Mouse (Mus musculus) megakaryocyte progenitor cell, adult 5-6 weeks (primary cell): ENCODE results near the gene Krt7. TPM values are rescaled to one million over a fixed set of nuclear protein-coding genes. Genes with fewer than 3 reads are reported as not detected.
A peak's percentile ranks its signal among the peaks of the same experiment; 100 is the strongest.

Experiments
- ATAC-seq: replicated peaks from 2 replicates; pipeline ENCODE4 v1.8.0; 2016; ENCODE audit warnings: mild to moderate bottlenecking, moderate TSS enrichment, inconsistent platforms; ENCODE audit not compliant: poor library complexity
- total RNA-seq, 2 experiments: library from RNA; stranded (forward) in 1 of 2; stranded (reverse) in 1 of 2; fragments of 157-497, 149-512 nt in 1 of 2; fragments of 200-1000 nt in 1 of 2; gene quantifications; 2 replicates each; pipeline versions ENCODE4 v1.2.3 to v1.2.4; 2015 to 2017

The Krt7 gene
- total RNA-seq, 2 experiments from 2014 or later, result 1.1 TPM; not detected in 1

- peak; percentile 44 for ATAC-seq
These were observed 25.8 kb downstream of the Krt7 start for GRCm38 (mm10) chr15:101436611-101437010.

DNA sequence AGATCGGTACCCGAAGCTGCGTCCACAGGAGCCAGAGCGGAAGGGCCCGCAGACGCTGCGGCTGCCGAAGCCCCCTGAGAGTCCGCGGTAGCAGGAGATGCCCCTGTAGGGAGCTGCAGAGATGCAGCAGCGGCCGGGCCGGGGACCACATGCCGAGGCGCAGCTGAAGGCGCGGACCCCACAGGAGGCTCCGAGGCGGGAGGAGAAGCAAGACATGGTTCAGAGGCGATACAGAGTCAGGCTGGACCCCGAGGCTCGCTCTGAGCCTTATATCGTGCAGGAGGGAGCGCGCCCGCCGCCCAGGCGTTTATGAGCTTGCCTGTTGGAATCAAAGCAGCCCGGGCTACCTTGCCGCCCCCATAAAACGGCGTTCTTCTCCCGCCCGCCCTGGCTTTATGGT is 27.7 kb downstream of the Krt7 start, which contains the start of gene Krt87:
Gene Krt87 (minus strand): TSS at position 250 of the 400 bp plus-strand sequence.
- ATAC-seq, result no peak

DNA sequence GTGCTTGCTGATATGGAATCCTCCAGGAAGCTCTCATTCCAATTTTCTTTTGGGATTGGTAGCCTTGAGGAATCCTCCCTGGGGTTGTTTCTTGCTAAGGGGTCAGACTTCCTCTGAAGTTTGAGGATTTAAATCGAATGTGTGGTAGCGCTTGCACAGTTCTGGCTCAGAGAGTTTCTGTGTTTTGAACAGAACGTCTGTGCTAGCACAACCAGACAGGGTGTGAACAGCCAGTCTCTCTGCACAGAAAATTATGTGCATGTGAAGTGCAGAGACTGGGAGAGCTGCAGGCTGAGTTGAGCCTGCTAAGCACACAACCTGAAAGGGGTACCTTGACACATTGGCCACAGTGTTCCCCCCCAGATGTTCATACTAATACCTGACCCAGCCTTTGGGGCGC is 30.0 kb downstream of the Krt7 start:
- no peak for ATAC-seq

DNA sequence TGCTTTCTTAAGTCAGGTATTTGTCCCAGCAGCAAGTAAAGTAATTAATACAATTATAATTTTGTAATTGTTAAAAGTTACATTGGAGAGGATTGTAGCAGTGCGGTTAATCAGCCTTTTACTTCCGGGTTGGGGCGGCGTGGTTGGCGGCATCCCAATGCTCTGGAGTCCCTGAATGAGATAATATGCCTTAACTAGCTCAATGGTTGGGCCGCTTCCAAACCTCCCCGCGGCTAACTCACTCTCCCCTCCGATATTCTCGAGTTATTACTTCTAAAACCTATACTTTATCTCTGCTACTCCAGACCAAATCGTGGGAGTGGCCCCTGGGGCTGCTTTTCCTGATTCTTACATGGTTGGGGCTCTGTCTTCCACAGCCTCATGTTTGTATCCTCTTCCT is 35.7 kb downstream of the Krt7 start:
- peak; percentile 39 for ATAC-seq

DNA sequence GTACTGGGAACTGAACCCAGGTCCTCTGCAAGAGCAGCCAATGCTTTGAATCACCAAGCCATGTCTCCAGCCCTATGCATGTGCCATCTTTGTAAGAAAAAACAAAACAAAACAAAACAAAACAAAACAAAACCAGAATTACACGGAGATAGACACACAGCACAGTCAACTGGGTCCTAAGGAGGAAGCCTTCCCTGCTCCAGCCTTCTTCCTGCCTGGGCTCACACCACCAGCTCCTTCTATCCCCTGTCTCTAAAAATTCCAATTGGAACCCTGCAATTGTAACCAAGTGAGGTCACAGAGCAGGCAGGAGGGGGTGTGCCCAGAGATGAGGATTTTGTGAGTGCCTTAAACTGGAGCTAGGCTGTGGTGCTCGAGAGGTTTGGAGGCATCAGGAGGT is 36.6 kb downstream of the Krt7 start, which contains the start of gene Krt88:
Gene Krt88 (plus strand): TSS at position 301 of the 400 bp plus-strand sequence.
- no peak for ATAC-seq

- peak; percentile 98 for ATAC-seq
These were observed 42.4 kb downstream of the Krt7 start for GRCm38 (mm10) chr15:101453093-101453736.

DNA sequence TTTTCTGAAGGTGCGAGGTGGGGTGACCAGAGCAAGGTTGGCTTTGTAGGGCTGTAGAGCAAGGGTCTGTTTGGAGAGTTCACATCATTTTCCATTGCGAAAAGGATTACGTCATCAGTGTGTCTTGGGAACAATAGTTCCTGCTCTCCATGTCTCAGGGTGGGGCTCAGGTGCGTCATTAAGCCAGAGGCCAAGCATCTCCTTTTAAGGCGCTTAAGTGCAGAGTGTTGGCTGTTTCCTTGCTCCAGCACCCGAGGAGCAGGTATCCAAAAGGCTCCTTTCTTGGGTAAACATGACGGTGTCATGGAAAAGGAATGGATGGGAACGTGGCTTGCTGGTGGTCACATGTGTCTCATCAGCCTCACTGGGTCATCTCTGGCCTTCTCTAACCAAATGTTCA is 43.9 kb downstream of the Krt7 start:
- no peak for ATAC-seq

DNA sequence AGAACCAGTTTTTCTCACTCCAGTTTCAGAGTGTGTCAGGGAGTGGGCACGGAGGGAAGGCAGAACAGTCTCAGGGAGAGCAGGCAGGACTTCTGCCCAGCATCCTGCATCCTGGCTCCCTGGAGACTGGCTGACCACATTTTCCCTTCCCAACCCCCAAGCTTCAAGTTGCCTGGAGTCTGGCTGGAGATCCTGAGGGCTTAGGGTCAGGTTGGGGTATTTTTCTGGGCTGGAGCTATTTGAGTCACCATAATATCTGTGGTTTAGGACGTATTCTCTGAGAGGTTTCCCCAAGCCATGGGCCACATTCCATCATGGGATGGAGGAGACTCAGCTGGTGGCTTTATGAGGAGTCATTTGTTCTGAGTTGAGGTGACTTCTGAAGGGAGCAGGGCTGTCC is 44.4 kb downstream of the Krt7 start:
- no peak for ATAC-seq

DNA sequence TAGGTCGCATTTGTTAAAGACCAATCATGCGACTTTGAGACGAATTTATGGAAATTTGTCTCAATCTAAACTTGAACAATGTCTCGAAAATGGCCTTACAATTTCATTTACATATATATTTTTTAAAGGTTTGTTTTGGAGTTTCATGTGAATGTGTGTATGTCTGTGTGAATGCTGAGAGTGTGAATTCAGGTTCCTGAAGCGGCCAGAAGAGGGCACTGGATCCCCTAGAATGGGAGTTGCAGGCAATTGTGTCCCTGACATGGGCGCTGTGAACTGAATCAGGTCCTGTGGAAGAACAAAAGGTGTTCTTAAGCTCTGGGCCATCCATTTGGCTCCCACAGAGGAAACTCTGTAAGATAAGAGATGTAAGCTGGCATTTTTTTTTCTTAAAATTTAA is 45.0 kb downstream of the Krt7 start:
- ATAC-seq, result no peak

DNA sequence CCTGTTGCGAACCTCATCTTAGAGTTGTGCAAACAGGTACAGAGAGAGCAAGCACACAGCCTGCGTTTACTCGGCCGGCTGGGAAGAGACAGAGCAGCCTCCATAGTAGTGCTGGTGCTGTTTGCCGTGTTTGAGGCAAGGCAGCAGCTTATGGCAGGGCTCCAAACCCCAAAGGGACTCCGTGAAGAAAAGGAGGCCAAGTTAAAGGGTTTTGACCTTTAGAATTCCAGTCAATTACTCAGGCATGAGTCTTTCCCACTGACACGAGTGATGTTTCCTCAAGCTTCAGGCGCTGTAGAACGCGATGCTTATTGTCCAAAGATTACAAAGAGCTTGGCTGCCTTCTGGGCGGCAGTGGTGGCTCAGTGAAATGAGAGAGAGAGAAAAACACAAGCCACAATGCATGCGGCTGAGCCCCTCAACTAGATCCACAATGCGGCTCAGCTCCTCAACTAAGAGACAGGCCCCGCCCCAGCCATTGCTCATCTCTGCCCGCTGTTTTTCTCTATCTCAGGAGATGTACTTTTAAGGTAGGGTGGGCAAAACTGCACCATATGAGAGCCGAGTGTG is 47.6 kb downstream of the Krt7 start:
- no peak for ATAC-seq

- ATAC-seq, result no peak
These were observed 48.4 kb downstream of the Krt7 start for GRCm38 (mm10) chr15:101459283-101459682.

- no peak for ATAC-seq
These were observed 52.8 kb downstream of the Krt7 start, which contains the start of gene Krt81 for GRCm38 (mm10) chr15:101463651-101464050. Krt81 (minus strand) TSS chr15:101463751.

DNA sequence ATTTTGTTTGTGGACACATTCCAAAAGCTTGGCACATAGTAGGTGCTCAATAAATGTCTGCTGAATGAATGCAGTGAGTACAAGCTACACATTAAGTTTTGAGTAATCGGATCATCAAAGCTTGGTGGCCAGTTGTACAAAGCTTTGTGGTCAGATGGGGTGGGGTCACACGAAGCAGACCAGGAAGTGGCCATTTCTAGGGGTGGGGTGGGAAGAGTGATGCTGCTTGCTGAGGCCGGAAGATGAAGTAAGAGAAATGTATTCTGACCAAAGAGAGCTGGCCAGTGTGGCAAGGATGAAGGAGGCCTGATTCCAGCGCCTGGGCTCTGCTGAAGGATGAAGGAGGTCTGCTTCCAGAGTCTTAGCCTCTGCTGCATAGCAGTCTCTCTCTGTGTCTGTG is 58.2 kb downstream of the Krt7 start:
- peak; percentile 60; the same call in 1 of the 2 replicates for ATAC-seq

DNA sequence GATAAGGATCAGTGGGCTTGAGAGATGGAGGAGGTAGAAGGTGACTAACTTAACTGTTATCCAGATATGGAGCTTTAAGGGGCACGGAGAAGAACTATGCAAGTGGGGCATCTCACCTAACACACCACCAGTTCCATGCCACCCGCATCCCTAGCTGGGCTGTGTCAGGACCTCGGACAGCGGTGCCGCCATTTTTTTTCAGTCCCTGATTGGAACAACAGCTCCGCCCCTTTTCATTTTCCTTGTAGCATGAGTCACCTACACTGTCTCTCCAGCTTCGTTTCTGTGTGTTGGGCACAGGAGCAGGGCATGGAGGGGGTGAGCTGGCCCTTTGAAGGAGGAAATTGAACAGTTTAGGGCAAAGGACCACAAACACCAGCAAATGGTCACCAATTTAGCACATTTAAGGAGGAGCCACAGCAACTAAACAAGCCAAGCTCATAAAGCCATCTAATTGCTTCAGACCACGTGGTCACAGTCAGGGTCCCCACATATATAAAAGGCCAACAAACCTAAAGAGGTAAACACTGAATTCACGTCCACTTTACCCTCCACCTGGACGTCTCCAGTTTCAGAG is 62.2 kb downstream of the Krt7 start, which contains the start of gene Krt86:
Gene Krt86 (plus strand): TSS at position 527 of the 577 bp plus-strand sequence.
- peak; percentile 71 for ATAC-seq

DNA sequence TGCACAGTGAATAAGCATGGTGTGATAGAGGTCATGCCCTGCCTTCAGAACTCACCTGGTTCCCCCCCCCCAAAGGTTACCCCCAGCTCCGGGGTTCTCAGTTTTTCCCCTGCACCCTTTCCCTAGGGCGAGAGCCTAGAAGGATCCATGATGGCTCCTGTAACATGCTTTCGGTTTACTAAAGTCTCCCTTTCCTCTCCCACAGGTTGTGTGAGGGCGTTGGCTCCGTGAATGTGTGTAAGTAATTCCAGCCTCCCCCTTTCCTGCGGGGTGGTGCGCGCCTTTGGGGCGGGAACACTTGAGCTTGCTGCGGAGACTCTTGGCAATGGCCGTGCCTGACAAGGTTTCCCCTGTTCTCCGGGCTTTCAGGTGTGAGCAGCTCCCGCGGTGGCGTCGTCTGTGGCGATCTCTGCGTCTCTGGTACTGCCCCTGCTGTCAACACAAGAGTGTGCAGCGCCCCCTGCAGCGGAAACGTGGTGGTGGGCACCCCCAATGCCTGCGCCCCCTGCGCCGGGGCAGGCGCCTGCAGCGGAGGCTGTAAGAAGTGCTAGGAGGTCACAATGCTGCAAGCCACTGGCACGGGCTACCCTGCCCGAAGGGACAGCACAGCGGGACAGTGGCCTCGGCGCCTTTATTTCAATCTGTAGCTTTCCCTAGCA is 68.3 kb downstream of the Krt7 start:
- peak; percentile 80 for ATAC-seq

GRCm38 (mm10) chr15:101479666-101480060 is 68.8 kb downstream of the Krt7 start:
- no peak for ATAC-seq

Other genes with a start within 250 kb of the Krt7 start
- gene Acvr1b, start 237.0 kb upstream of the Krt7 start, total RNA-seq (2015), result 3.4 and 4.8 TPM in 2 replicates
- gene Acvr1b, start 237.0 kb upstream of the Krt7 start, total RNA-seq (2017), result 6.4 and 10.3 TPM in 2 replicates
- 0.98 and 1.1 TPM in 2 replicates for gene Grasp, start 186.9 kb upstream of the Krt7 start, total RNA-seq (2015)
- 1.00 and 1.1 TPM in 2 replicates for gene Grasp, start 186.9 kb upstream of the Krt7 start, total RNA-seq (2017)
- 6.5 and 11.3 TPM in 2 replicates for gene Nr4a1, start 156.8 kb upstream of the Krt7 start, total RNA-seq (2015)
- gene Nr4a1, start 156.8 kb upstream of the Krt7 start, total RNA-seq (2017), result 7.1 and 7.9 TPM in 2 replicates
- 7.9 and 13.1 TPM in 2 replicates for gene Atg101, start 126.8 kb upstream of the Krt7 start, total RNA-seq (2015)
- 58.6 and 63.5 TPM in 2 replicates for gene Atg101, start 126.8 kb upstream of the Krt7 start, total RNA-seq (2017)
- not detected in 2 replicates for gene 6030408B16Rik, start 117.8 kb upstream of the Krt7 start, total RNA-seq (2015)
- not detected in 2 replicates for gene 6030408B16Rik, start 117.8 kb upstream of the Krt7 start, total RNA-seq (2017)
- 1.8 and 3.1 TPM in 2 replicates for gene Krt80, start 40.9 kb upstream of the Krt7 start, total RNA-seq (2015)
- 0.57 and 0.83 TPM in 2 replicates for gene Krt80, start 40.9 kb upstream of the Krt7 start, total RNA-seq (2017)
- gene Krt87, start 27.8 kb downstream of the Krt7 start, total RNA-seq (2015), result 0.12 TPM in 1 of 2 replicates, not detected in the other
- not detected in 2 replicates for gene Krt87, start 27.8 kb downstream of the Krt7 start, total RNA-seq (2017)
- not detected in 2 replicates for gene Krt88, start 36.7 kb downstream of the Krt7 start, total RNA-seq (2015)
- gene Krt88, start 36.7 kb downstream of the Krt7 start, total RNA-seq (2017), result not detected in 2 replicates
- gene Krt81, start 52.7 kb downstream of the Krt7 start, total RNA-seq (2015), result 0.29 TPM in 1 of 2 replicates, not detected in the other
- not detected in 2 replicates for gene Krt81, start 52.7 kb downstream of the Krt7 start, total RNA-seq (2017)
- gene Krt86, start 62.4 kb downstream of the Krt7 start, total RNA-seq (2015), result not detected in 2 replicates
- gene Krt86, start 62.4 kb downstream of the Krt7 start, total RNA-seq (2017), result not detected in 2 replicates
- not detected in 2 replicates for gene Krt83, start 80.5 kb downstream of the Krt7 start, total RNA-seq (2015)
- 0.37 and 1.1 TPM in 2 replicates for gene Krt83, start 80.5 kb downstream of the Krt7 start, total RNA-seq (2017)
- 0.64 TPM in 1 of 2 replicates, not detected in the other for gene Gm49425, start 106.2 kb downstream of the Krt7 start, total RNA-seq (2015)
- not detected in 2 replicates for gene Gm49425, start 106.2 kb downstream of the Krt7 start, total RNA-seq (2017)
- not detected in 2 replicates for gene Krt84, start 121.8 kb downstream of the Krt7 start, total RNA-seq (2015)
- not detected in 2 replicates for gene Krt84, start 121.8 kb downstream of the Krt7 start, total RNA-seq (2017)
- not detected in 2 replicates for gene Krt82, start 139.6 kb downstream of the Krt7 start, total RNA-seq (2015)
- not detected in 2 replicates for gene Krt82, start 139.6 kb downstream of the Krt7 start, total RNA-seq (2017)
- not detected in 2 replicates for gene Krt90, start 151.9 kb downstream of the Krt7 start, total RNA-seq (2015)
- gene Krt90, start 151.9 kb downstream of the Krt7 start, total RNA-seq (2017), result not detected in 2 replicates
- not detected in 2 replicates for gene Krt75, start 162.9 kb downstream of the Krt7 start, total RNA-seq (2015)
- not detected in 2 replicates for gene Krt75, start 162.9 kb downstream of the Krt7 start, total RNA-seq (2017)
- not detected in 2 replicates for gene Gm5414, start 217.1 kb downstream of the Krt7 start, total RNA-seq (2015)
- gene Gm5414, start 217.1 kb downstream of the Krt7 start, total RNA-seq (2017), result not detected in 2 replicates
- not detected in 2 replicates for gene Gm5478, start 236.3 kb downstream of the Krt7 start, total RNA-seq (2015)
- not detected in 2 replicates for gene Gm5478, start 236.3 kb downstream of the Krt7 start, total RNA-seq (2017)